Mouse (Mus musculus) right cerebral cortex, adult 18-20 months (tissue): ENCODE measurements around the gene Maff.

Experiments
- DNase-seq: peaks from one replicate; pipeline ENCODE4 v3.0.0; 2022; ENCODE audit warnings: mixed read lengths

Maff gene

DNA sequence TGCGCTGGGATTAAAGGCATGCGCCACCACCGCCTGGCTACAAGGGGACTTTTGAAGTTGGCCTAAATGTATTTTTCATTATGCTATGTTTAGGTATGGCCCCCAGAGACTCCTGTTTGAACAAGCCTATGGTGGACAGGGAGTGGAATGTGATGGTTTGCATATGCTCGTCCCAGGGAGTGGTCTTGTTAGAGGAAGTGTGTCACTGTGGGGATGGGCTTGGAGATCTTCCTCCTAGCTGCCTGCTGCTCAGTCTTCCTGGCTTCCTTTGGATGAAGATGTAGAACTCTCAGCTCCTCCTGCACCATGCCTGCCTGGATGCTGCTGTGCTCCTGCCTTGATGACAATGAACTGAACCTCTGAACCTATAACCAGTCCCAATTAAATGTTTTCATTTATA, 15.9 kb upstream of the Maff start:
- DNase-seq = no peak

DNA sequence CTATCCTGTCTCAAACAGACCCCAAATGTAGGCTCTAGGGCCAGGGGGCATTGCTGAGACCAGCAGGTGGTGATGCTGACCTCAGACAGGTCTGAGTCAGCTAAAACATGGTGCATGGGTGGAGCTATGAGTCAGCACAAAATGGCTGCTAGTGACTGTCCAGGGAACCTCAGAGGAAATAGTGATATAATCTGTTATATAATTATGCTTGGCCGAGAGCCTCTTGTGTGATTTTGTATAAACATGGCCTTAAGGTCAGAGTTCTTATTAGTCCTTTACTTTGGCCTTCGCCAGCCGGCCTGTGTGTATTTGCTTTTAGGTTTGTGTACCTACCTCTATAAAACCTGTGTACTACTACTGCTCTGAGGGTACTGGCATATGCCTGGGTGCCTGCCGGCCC, 13.0 kb upstream of the Maff start:
- no peak for DNase-seq

DNA sequence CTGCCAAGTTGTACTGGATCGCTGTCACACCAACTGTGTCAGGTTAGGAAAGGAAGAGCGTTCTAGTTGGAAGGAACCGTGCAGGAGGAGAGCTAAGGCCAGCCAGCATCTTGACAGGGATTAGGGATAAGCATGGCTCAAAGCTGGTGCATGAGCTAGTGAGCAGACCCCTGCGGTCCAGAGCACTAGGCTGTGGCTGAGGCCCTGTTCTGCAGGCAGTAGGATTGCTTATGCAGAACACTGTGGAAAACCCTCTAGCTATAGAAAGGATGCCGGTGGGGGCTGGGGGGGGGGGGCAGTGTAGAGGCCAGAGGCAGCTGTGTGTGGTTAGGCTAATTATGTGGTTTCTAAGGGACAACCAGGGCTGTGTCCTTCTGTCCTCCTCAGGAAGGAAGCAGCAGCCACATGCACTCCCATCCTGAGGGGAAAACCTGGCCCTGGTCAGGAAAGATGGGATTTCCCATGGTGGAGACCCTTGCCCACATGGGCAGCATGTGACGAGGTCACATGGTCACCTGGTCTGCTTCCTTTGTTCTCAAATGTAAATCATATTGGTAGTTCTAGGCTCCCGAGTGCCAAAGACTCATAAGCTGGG, 11.3 kb upstream of the Maff start:
- DNase-seq = no peak

DNA sequence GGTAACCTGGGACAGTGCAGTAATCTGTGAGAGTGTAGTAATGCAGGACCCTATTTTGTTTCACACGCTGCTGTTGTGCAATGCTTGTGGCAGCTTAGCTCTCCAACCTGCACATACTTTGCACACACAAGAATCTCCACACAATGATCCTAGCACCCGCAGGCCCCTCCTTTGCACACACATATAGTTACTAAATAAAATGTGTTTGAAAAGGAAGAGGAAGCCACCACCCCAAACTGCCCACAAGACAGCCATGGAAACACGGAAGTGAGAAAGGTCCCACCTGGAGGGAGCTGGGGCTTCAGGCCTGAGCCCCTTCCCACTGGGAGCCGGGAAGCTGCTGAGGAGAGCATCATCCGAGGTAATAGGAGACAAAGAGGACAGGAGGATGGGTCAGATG, 7.4 kb upstream of the Maff start:
- DNase-seq = no peak

DNA sequence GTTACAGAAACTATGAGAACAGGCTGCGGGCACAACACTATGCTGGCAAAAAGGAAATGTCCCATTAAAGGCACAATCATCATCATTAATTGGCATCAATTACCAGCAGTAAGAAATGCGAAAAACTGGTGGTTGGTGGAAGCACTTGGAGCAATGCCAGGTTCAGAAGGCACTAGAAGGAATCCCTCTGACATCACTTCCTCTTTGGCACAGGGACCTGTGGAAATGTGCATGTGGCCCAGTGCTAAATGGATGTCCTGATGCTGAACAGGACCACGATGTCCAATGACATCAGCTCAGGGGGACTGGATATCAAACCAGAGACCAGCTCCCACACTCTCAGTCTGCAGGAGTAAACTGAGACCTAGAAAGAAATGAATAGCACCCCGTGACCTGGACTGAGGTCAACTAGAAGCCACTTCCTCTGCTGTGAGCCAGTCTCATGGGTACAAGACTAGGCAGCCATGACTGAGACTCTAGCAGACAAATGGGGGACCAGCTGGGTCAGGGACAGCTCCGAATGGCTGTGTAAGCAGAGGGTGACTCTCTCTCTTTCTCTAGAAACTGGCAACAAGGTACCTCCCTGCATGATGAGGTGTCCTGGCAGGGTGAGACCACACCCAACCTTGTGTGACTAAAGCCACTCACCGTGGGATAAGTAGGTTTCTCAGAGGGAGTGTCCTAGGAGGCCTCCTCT, 3.6 kb upstream of the Maff start:
- DNase-seq = no peak

DNA sequence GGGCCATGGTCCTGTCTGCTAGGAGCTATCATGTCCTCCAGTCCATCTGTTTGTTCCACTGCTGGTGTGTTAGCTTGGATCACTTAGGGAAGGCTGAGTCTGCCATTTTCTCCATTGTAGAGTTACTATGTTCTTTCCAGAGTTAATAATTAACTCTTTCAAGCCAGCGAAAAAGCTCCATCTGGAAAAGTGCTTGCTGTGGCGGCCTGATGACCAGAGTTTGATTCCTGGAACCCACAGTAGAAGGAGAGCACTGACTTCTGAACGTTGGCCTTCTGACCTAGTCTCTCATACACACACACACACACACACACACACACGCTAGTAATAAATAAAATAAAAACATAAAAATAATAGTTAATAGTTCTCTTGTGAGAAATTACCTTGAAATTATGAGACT, 1.8 kb upstream of the Maff start:
- no peak for DNase-seq

DNA sequence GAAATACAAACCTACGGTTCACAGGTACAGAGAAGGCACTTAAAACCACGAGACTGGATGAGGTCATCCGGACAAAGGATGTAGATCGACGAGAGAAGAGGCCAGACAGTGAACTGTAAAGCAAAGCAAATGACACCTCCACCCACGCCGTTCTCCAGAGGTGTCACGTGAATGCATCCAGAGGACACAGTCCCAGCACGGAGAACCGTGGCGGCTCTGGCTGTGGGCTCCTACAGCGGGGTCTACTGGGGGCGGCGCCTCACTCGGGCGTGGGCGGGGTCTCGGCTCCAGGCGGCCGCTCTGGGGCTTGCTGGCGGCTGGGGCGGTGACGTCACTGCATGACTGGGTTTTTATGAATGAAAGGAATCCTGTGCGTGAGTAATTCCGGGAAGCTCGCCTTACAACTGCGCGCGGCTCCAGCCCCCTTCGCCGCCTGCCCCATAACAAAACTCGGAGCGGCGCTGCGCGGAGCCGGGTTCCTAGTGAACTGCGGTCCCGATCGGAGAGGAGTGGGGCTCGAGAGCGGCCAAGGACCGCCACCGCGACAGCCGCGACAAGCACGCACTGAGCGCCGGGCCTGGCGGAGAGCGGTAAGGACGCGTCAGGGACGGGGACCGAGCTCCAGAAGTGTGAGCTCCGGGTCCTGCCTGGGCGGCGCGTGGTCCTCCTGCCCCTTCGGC, 884 bp downstream of the Maff start:
- DNase-seq = peak; percentile 89

DNA sequence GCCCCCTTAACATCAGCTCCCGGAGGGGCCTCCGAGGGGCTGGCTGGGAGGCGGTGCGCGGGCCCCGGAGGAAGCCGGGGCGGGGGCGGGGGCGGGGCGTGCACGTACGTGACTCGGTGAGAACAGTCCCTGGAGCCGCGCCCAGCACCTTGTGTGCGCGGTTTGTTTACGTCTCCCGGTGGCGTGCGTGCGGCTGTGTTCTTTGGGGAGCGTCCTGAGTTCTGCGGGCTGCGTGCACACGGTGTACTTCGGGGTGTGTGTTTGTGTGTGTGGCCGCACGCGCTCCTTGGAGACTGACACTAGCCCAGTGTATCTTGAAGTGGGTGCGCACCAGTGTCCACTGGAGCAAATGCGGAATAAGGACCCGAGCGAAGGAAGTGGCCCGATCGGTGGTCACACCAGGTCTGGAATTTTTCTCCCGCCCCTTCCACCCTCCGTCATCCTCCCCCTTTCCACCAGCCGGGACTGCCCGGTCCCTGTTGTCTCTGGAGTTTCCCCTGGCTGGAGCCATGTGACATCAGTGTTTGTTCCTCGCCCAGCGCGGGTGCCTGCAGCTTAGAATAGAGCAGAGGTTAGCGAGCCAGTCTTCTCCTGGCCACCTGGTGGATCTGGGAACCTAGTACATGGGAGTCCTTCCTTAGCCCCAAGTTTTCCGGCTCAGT, 1.6 kb downstream of the Maff start:
- DNase-seq = peak; percentile 26

DNA sequence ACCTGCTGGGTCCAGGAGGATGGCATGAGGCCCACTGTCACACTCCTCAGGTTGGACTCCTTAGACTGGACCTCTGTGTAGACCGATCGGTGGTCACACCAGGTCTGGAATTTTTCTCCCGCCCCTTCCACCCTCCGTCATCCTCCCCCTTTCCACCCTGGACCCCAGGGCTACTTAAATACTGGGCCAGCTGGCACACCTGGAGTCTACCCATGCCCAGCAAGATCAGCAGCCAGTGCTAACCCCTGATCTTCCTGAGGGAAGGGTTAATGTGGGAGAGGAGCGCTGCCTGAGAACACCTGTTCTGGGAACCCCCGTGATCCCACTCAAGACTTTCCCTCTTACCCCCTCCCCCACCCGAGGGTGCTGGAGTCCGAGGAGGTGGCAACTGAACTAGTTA, 2.2 kb downstream of the Maff start:
- no peak for DNase-seq

DNA sequence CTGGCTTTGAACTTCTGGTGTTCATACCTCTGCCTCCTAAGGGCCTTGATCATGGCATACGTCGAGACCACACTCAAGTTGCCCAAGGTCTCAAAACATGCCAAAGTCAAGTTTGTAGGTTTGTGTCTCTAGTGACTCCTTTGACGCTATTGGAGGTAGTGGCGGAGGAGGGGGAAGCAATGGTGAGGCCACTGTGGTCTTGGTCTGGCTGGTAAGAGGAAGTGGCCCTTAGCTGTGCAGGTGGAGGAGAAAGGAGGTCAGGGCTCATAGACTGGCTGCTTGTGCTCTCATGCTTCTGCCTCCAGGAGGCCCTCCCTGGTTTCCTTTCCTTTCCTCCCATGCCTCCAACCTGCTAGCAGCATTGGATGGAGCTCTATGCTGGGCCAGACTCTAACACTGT, 4.4 kb downstream of the Maff start:
- no peak for DNase-seq

DNA sequence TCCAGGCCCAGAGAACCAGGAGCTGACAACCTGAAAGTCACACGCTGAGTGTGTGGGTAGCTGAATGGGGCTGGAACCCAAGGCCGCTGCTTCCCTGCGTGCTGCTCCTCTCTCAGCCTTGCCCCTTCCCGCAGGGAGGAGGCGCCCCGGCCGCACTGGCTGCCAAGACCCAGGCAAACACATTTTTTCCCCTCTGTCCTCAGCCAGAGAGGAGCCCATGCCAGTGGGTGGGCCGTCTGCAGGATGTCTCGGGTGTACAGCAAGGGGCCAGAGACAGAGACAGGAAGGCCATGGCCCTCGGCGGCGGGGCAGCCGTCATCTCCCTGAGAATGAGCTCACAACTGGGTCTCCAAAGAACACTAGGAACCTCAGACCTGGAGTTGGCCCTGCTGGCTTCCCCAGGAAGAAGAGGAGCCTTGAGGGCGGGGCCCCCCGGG, 4.9 kb downstream of the Maff start:
- no peak for DNase-seq

DNA sequence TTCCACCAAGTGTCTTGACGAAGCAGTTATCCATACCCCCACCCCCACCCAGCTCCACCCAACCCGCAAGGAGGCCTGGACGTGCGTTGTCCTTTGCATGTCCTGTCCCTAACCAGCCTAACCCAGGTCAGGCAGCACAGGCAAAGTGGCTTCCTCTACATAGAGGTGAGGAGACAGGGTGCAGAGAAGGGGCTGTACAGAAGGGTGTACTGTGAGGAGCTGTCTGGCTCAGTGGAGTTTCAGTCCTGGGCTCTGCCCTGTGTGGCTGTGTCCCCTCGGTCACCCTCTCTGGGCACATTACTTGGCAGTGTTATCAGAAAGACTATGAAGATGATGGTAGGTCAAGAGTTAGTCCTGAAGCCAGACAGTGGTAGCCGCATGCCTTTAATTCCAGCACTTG, 6.1 kb downstream of the Maff start:
- no peak for DNase-seq

DNA sequence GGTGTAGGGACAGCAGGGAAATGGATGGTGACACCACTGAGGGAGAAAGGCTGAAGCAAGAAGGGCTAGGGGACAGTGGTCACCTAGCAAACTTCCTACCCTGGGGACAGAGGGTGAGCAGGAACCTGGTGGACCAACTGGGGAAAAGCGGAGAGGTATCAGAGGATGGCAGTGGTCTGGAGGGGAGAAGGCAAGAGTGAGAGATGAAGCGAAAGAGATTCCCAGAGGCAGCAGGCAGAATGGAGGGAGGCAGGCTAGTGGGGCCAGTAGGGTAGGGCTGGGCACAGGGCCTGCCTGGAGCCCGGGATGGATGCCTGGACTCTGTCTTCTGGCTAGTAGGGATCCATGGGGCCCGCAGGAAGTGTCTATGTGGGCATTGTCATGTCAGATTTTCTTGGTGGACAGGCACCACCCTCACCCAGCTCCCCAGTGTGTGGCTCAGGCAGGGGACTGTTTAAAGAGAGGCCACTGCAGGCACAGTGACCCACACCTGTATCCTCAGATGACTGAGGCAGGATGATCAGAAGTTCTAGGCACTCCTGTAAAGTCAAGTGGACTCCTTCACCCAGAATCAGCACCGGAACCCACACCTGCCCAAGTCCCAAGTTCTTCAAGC, 7.4 kb downstream of the Maff start:
- DNase-seq = no peak

DNA sequence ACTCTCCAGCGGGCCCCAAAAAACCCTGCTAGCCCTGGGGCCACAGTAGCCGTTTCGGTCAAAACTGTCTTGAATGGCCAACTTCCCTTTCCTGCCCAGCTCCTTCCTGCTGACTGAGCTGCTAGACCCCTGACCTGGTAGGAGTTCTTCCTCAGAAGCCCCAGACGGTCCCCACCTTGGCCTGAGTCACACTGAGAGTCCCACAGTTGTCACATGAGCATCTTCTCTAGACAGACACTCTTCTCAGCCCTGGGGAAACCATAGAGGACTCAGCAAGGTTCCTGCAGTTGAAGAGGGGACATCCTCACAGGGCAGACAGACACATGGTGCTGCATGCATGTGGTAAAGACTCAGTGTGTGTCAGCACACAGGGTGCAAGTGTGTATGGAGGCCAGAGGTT, 8.2 kb downstream of the Maff start:
- DNase-seq = no peak

DNA sequence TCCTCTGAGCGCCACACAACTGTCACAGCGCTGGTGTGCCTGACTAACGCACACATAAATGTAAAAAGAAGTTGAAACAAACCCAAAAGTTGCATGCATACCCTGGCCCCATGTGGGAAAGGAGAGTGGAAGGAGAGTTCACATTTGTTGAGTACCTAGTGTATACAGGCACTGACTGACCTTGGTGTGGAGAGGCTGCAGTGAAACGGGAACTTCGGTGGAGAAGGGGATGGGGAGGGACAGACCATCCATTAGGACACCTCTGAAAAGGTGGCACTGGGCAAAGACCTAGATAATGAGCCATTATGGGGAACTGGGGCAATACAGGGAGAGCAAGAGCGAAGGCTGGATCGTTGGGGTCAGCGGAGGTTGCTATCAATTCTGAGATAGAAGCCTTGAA, 10.1 kb downstream of the Maff start:
- no peak for DNase-seq

DNA sequence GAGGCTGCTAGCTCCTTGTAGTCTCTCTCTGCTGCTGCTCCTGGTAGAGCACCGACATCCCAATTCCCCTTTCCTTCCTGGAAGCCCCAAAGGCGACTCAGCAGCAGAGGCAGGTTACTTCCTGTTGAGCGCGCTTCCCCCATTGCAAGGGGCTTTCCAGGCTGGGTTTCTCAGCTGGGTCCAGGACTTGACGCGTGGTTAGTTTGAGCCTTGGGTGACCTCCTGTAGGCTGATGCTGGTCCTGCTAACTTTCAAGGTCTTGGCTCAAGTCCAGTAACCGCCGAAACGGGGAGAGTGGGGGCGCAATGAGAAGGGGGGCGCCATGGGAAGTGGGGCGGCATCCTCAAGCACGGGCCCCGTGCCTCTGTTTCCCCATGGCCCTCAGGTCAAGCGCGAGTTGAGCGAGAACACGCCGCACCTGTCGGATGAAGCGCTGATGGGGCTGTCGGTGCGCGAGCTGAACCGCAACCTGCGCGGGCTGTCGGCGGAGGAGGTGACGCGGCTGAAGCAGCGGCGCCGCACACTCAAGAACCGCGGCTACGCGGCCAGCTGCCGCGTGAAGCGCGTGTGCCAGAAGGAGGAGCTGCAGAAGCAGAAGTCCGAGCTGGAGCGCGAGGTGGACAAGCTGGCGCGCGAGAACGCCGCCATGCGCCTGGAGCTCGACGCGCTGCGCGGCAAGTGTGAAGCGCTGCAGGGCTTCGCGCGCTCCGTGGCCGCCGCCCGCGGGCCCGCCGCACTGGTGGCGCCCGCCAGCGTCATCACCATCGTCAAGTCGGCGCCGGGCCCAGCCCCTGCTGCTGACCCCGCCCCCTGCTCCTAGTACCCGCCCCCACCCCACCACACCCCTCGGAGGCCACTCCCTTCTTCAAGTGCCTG, 10.9 kb downstream of the Maff start:
- peak; percentile 67 for DNase-seq

DNA sequence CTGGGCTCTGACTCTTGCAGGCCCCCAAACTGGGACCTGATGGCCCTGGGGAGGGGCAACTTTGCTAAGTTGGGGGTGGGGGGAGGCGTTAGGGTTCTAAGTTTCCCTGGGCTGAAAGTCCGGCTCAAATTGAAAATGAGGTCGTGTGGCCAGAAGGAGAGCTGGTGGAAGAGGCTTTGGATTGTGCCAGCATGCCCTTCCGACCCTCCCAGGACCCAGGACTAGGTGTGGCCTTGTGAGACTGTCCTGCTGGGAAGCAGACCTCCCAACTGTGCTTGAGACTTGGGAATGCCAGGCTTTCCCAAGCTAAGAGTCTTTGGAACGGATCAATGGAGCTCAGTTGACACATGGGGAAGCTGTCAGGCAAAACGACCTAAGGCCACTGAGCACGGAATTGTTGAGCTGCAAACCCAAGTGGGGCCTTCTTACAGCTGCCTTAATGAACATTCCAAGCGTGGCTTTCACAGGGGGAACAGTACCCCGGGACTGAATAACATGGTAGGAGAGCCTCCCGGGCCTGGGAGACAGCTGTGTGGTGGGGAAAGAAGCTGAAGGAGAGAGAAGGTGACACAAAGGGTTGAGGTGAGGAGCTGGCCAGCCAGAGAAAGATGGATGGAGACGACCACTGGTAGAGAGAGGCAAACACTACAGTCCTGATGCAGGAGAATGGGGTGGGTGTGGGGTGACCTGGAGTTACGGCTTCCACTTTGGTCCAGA, 11.7 kb downstream of the Maff start:
- DNase-seq = no peak

DNA sequence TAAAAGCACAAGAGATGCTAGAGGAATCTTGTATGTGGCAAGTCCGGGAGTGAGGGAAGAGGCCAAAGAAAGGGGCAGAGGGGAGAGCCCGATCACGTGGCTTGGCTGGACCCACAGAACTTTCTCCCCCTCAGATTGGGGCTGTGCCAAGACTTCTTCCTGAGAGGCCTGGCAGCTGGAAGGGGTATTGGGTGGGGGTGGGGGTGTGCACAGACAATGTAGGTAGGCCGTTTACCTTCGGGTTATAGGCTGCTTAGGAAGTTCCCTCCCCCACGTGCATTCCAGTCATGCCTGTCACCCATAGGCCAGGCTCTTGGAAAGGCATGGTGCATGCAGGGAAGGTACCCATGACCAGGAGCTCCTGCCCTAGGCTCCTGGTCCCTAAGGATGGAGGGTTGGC, 13.5 kb downstream of the Maff start:
- no peak for DNase-seq

DNA sequence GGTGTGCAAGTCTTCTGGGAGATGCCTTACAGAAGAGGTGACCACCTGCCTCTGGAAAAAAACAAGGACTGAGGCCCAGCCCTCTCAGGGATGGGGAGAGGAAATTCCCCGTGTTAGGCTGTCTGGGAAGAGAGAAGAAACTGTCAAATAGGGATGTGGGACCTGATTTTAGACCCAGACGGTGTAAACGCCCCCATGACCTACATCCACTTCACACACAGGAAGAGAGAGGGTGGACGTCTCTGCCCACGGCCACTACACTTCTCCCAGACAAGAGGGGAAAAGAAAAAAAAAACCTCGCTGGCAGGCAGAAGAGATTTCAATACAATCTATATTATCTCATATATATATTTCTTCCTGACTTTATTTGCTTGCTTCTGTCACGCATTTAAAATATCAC, 13.9 kb downstream of the Maff start:
- peak; percentile 50 for DNase-seq

DNA sequence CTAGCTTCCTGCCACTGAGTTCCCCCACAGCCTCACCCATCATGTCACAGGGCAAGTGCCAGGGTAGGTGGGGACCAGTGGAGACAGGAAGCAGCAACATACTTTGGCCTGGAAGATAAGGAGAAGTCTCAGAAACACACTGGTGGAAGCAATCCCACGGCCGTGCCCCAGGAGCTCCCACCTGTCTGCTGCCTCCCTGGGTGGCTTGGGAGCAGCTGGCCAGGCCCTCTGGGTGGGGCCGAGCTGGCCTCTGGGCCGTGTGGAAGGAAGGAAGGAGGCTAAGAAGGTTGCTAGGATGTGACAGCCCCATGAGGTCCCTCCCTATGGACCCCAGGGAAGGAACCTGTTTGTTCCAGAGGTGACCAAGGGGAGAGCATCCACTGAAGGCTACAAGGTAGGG, 14.6 kb downstream of the Maff start:
- no peak for DNase-seq

DNA sequence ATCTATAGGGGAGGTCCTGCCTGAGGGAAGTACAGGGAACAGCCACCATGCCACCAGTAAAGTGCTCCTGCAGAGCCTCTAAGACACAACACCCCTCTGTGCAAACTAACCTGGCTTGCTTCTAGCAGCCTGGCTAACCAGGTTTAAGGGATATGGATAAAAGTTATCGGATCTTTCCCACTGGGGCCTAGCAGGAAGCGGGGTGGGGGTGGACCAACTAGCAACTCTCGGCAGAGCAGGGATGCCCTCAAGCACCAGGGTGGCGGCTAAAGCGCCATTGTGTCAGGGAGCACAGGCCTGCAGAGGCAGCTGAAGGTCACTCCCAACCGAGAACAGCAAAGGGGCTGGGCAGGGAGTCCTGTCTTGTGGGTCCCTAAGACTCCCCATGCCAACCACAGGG, 17.7 kb downstream of the Maff start:
- no peak for DNase-seq

DNA sequence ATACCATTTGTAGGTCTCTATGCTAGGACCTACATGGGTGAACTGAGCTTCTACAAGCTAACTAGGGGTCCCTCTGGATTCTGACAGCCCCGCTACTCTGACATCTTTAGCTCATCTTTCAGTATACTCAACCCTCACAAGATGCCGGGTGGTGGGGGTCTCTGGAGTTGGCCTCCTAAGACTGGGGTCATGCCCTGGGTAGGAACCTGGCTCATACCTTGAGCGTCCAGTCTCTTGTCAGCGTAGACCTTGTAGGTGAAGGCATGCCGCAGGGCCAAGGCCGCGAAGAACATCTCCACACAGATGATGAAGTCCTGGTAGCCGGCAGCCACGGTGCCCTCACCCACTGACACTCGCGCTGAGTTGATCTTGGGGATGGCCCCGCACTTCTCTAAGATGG, 18.6 kb downstream of the Maff start:
- DNase-seq = no peak
